Mouse (Mus musculus) hindbrain, embryonic 10.5 days (tissue): Measurements from ENCODE around the gene Creb3l4. TPM values are rescaled to one million over a fixed set of nuclear protein-coding genes. Genes with fewer than 3 reads are reported as not detected.
A peak's percentile ranks its signal among the peaks of the same experiment; 100 is the strongest.

Experiments
- DNase-seq: peaks from one replicate; pipeline ENCODE4 v3.0.0-alpha.2; 2017; ENCODE audit warnings: low spot score
- H3K27ac ChIP-seq: fragments of 300-500 bp; sonication (generic); 2 replicates; pipeline ENCODE4 v1.5.1; 2016; ENCODE audit warnings: mild to moderate bottlenecking, moderate library complexity
- H3K27me3 ChIP-seq: fragments of 300-500 bp; sonication (generic); 2 replicates; pipeline ENCODE4 v1.6.1; 2016; ENCODE audit warnings: mild to moderate bottlenecking; ENCODE audit not compliant: poor library complexity, insufficient read depth, severe bottlenecking
- H3K36me3 ChIP-seq: fragments of 300-500 bp; sonication (generic); 2 replicates; pipeline ENCODE4 v1.6.1; 2016; ENCODE audit warnings: mild to moderate bottlenecking, moderate library complexity
- H3K4me1 ChIP-seq: fragments of 300-500 bp; sonication (generic); replicated peaks from 2 replicates; pipeline ENCODE4 v1.6.1; 2016; ENCODE audit warnings: mild to moderate bottlenecking
- H3K4me3 ChIP-seq: fragments of 300-500 bp; sonication (generic); 2 replicates; pipeline ENCODE4 v1.5.1; 2016; ENCODE audit warnings: mild to moderate bottlenecking, moderate library complexity
- H3K9me3 ChIP-seq: fragments of 300-500 bp; sonication (generic); 2 replicates; pipeline ENCODE4 v1.6.1; 2016; ENCODE audit warnings: mild to moderate bottlenecking, moderate library complexity
- WGBS: fragments of 180-500 bp; shearing (Covaris S2); methylation state at CpG from one replicate; pipeline ENCODE4 v1.1.7; 2016; 5-methylcytosine and 5-hydroxymethylcytosine counted together
- polyA plus RNA-seq: library from polyadenylated mRNA; unstranded; fragments of >200 nt; fragmentation: Nextera tagmentation; extraction: Ambion mirVana; gene quantifications from 2 replicates; pipeline ENCODE4 v1.2.1, GENCODE M21; 2016

Creb3l4 gene
- polyA plus RNA-seq, 1 experiment from 2014 or later = 4.2 TPM

GRCm38 (mm10) chr3:90213956-90214684 lies 29.2 kb downstream of the Creb3l4 start:
- Histone ChIP-seq H3K27me3 (no peaks in the 10 kb centered on the region), H3K9me3 (no peaks in the 10 kb centered on the region), H3K27ac (peak overlapping the region; percentile 97), H3K36me3 (peaks cover 37% of the 10 kb centered on the region), H3K4me1 (peaks cover 30% of the 10 kb centered on the region), H3K4me3 (peak overlapping the region; percentile 82)
- 16% methylated on average over 12 of the region's 12 CpGs for WGBS
- no peak for DNase-seq

GRCm38 (mm10) chr3:90213377-90213866 lies 29.9 kb downstream of the Creb3l4 start, which contains the start of the genes Rps27 and Rab13:
TSS of gene Rps27 (minus strand) at chr3:90213651.
TSS of gene Rab13 (plus strand) at chr3:90213695.
- Histone ChIP-seq H3K27ac (peak within 1 kb of the TSS; percentile 97), H3K36me3 (peaks cover 43% of the 10 kb centered on the region), H3K27me3 (no peaks in the 10 kb centered on the region), H3K9me3 (no peaks in the 10 kb centered on the region), H3K4me1 (peaks cover 30% of the 10 kb centered on the region), H3K4me3 (peak within 1 kb of the TSS; percentile 82)
- WGBS = under 1% methylated on average over 42 of the region's 42 CpGs
- DNase-seq = peak; percentile 92

- peaks cover 30% of the 10 kb centered on the region for H3K4me1 ChIP-seq
- DNase-seq = no peak
- no peaks in the 10 kb centered on the region for H3K9me3 ChIP-seq
- H3K36me3 ChIP-seq = peaks cover 50% of the 10 kb centered on the region
- 15% methylated on average over 5 of the region's 5 CpGs for WGBS
- H3K27ac ChIP-seq = peak overlapping the region; percentile 97
- peak overlapping the region; percentile 82 for H3K4me3 ChIP-seq
- H3K27me3 ChIP-seq = no peaks in the 10 kb centered on the region
Observed at GRCm38 (mm10) chr3:90212723-90213122, 30.6 kb downstream of the Creb3l4 start.

GRCm38 (mm10) chr3:90211475-90212398 lies 31.6 kb downstream of the Creb3l4 start:
- WGBS = 86% methylated on average over 13 of the region's 13 CpGs
- Histone ChIP-seq H3K27ac (no peak overlapping the region), H3K4me3 (peak overlapping the region; percentile 82), H3K4me1 (peaks cover 30% of the 10 kb centered on the region), H3K36me3 (peaks cover 60% of the 10 kb centered on the region), H3K9me3 (no peaks in the 10 kb centered on the region), H3K27me3 (no peaks in the 10 kb centered on the region)
- no peak for DNase-seq

GRCm38 (mm10) chr3:90209908-90210566 lies 33.3 kb downstream of the Creb3l4 start:
- WGBS = 94% methylated on average over 5 of the region's 5 CpGs
- no peak overlapping the region for H3K4me3 ChIP-seq
- no peak for DNase-seq
- peaks cover 30% of the 10 kb centered on the region for H3K4me1 ChIP-seq
- no peaks in the 10 kb centered on the region for H3K9me3 ChIP-seq
- no peaks in the 10 kb centered on the region for H3K27me3 ChIP-seq
- H3K27ac ChIP-seq = no peak overlapping the region
- peaks cover 77% of the 10 kb centered on the region for H3K36me3 ChIP-seq

GRCm38 (mm10) chr3:90208662-90209061 lies 34.6 kb downstream of the Creb3l4 start:
- peaks cover 81% of the 10 kb centered on the region for H3K36me3 ChIP-seq
- no peaks in the 10 kb centered on the region for H3K27me3 ChIP-seq
- DNase-seq = no peak
- no peak overlapping the region for H3K27ac ChIP-seq
- H3K9me3 ChIP-seq = no peaks in the 10 kb centered on the region
- no peak overlapping the region for H3K4me3 ChIP-seq
- H3K4me1 ChIP-seq = peaks cover 23% of the 10 kb centered on the region
- WGBS = 85% methylated on average over 2 of the region's 2 CpGs

- Histone ChIP-seq H3K9me3 (no peaks in the 10 kb centered on the region), H3K27ac (no peak overlapping the region), H3K27me3 (no peaks in the 10 kb centered on the region), H3K4me3 (no peak overlapping the region), H3K36me3 (peaks cover 49% of the 10 kb centered on the region), H3K4me1 (0 out of 2 replicates have a peak, but pooled peaks cover 2% of the 10 kb centered on the region)
- WGBS = 96% methylated on average over 2 of the region's 2 CpGs
- DNase-seq = no peak
Observed at GRCm38 (mm10) chr3:90204582-90204981, 38.7 kb downstream of the Creb3l4 start.

- 79% methylated on average over 5 of the region's 5 CpGs for WGBS
- Histone ChIP-seq H3K4me3 (no peak overlapping the region), H3K36me3 (peaks cover 40% of the 10 kb centered on the region), H3K27me3 (no peaks in the 10 kb centered on the region), H3K4me1 (0 out of 2 replicates have a peak, but pooled peaks cover 2% of the 10 kb centered on the region), H3K27ac (no peak overlapping the region), H3K9me3 (no peaks in the 10 kb centered on the region)
- no peak for DNase-seq
Observed at GRCm38 (mm10) chr3:90203619-90204018, 39.7 kb downstream of the Creb3l4 start.

- no peaks in the 10 kb centered on the region for H3K9me3 ChIP-seq
- no peak for DNase-seq
- H3K36me3 ChIP-seq = peaks cover 32% of the 10 kb centered on the region
- H3K4me3 ChIP-seq = no peak overlapping the region
- no peaks in the 10 kb centered on the region for H3K27me3 ChIP-seq
- WGBS = 67% methylated on average over 1 of the region's 1 CpGs
- H3K27ac ChIP-seq = no peak overlapping the region
- 0 out of 2 replicates have a peak, but pooled peaks cover 2% of the 10 kb centered on the region for H3K4me1 ChIP-seq
Observed at GRCm38 (mm10) chr3:90202884-90203283, 40.4 kb downstream of the Creb3l4 start.

- H3K9me3 ChIP-seq = no peaks in the 10 kb centered on the region
- H3K27me3 ChIP-seq = no peaks in the 10 kb centered on the region
- no peak overlapping the region for H3K27ac ChIP-seq
- no peak for DNase-seq
- H3K4me3 ChIP-seq = no peak overlapping the region
- H3K4me1 ChIP-seq = no peaks in the 10 kb centered on the region
- 86% methylated on average over 1 of the region's 1 CpGs for WGBS
- no peaks in the 10 kb centered on the region for H3K36me3 ChIP-seq
Observed at GRCm38 (mm10) chr3:90197548-90197947, 45.8 kb downstream of the Creb3l4 start.

GRCm38 (mm10) chr3:90195644-90196043 lies 47.7 kb downstream of the Creb3l4 start:
- H3K36me3 ChIP-seq = no peaks in the 10 kb centered on the region
- H3K4me3 ChIP-seq = no peak overlapping the region
- H3K27ac ChIP-seq = no peak overlapping the region
- no peaks in the 10 kb centered on the region for H3K4me1 ChIP-seq
- no peaks in the 10 kb centered on the region for H3K9me3 ChIP-seq
- no peak for DNase-seq
- no peaks in the 10 kb centered on the region for H3K27me3 ChIP-seq
- 85% methylated on average over 1 of the region's 1 CpGs for WGBS

- H3K4me1 ChIP-seq = no peaks in the 10 kb centered on the region
- 67% methylated on average over 4 of the region's 4 CpGs for whole genome bisulfite sequencing
- H3K36me3 ChIP-seq = no peaks in the 10 kb centered on the region
- H3K27ac ChIP-seq = no peak overlapping the region
- H3K27me3 ChIP-seq = no peaks in the 10 kb centered on the region
- no peak for DNase-seq
- H3K4me3 ChIP-seq = no peak overlapping the region
- no peaks in the 10 kb centered on the region for H3K9me3 ChIP-seq
Observed at GRCm38 (mm10) chr3:90194759-90195158, 48.6 kb downstream of the Creb3l4 start.
